ENCODE assay signal across 27 mouse cellular contexts in the genomic region with DNA sequence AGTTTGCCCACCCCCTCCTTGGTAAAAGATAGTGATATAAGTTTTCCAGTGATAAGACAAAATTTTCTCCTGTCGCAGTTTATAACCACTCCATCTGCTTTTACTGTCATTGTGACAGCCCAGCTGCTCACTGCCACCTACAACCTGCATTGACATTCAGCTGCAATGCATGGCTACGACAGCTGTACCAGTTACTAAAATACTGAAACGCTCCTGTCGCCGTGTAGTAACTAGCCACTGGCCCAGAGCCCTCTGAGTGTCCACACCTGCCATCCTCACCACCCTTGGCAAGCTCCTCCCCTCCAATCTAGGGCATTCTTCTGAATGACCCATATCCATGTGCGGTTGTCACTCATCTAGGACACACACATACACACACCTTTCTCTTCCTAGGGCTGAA.
"Had no signal": no experiment of that assay in that cellular context is flagged by ENCODE, and none has a peak within 500 bp of the region (broad histone marks: within the 10 kb centered on the region; RNA-seq: fewer than 3 reads in every experiment).

No protein-coding gene starts in this region.

- H3K27ac ChIP-seq: heart, adult 2 months; heart, embryonic 13.5 days; heart, embryonic 15.5 days; hindbrain, embryonic 13.5 days; hindbrain, embryonic 15.5 days; hindbrain, postnatal 0 days; kidney, embryonic 15.5 days; kidney, postnatal 0 days; limb, embryonic 13.5 days; limb, embryonic 15.5 days; liver, embryonic 13.5 days; liver, embryonic 15.5 days had no signal

- H3K4me3 ChIP-seq: heart, adult 2 months; heart, embryonic 13.5 days; heart, embryonic 15.5 days; hindbrain, embryonic 13.5 days; hindbrain, embryonic 15.5 days; kidney, embryonic 15.5 days; limb, embryonic 13.5 days; limb, embryonic 15.5 days; liver, embryonic 13.5 days; liver, embryonic 15.5 days had no signal

- DNase-seq: gastrocnemius, postnatal 36 days; heart, adult 11 months; heart, adult 2 months; heart, postnatal 14 days; heart, postnatal 36 days; kidney, adult 11 months; kidney, adult 2 months; kidney, adult 9 months; kidney, postnatal 14 days; kidney, postnatal 36 days; layer of hippocampus, adult 9-11 months; layer of hippocampus, postnatal 36 days; left cerebral cortex, postnatal 4 days; liver, embryonic 13.5 days; liver, postnatal 0 days had no signal

- H3K9me3 ChIP-seq: heart, embryonic 15.5 days; hindbrain, embryonic 13.5 days; hindbrain, embryonic 15.5 days; kidney, embryonic 15.5 days; limb, embryonic 13.5 days; limb, embryonic 15.5 days; liver, embryonic 13.5 days; liver, embryonic 15.5 days had no signal

- H3K36me3 ChIP-seq: heart, embryonic 13.5 days; heart, embryonic 15.5 days; hindbrain, embryonic 13.5 days; hindbrain, embryonic 15.5 days; kidney, embryonic 15.5 days; limb, embryonic 13.5 days; limb, embryonic 15.5 days; liver, embryonic 13.5 days; liver, embryonic 15.5 days had no signal

- ATAC-seq: hindbrain, postnatal 0 days; intestine, embryonic 16.5 days; liver, postnatal 0 days had no signal

- H3K27me3 ChIP-seq: heart, embryonic 15.5 days; hindbrain, embryonic 15.5 days; liver, embryonic 13.5 days had no signal

- H3K4me2 ChIP-seq: heart, embryonic 11.5 days; heart, embryonic 13.5 days; heart, embryonic 15.5 days; hindbrain, embryonic 13.5 days; hindbrain, embryonic 15.5 days; kidney, embryonic 15.5 days; limb, embryonic 13.5 days; limb, embryonic 15.5 days; liver, embryonic 13.5 days; liver, embryonic 15.5 days had no signal

- H3K4me1 ChIP-seq: heart, embryonic 15.5 days; hindbrain, embryonic 13.5 days; hindbrain, embryonic 15.5 days; kidney, embryonic 15.5 days; limb, embryonic 13.5 days; limb, embryonic 15.5 days; liver, embryonic 13.5 days; liver, embryonic 15.5 days had no signal

- H3K9ac ChIP-seq: heart, embryonic 13.5 days; heart, embryonic 15.5 days; hindbrain, embryonic 13.5 days; hindbrain, embryonic 15.5 days; kidney, embryonic 15.5 days; limb, embryonic 13.5 days; limb, embryonic 15.5 days; liver, embryonic 13.5 days; liver, embryonic 15.5 days; liver, postnatal 0 days had no signal
